Mouse (Mus musculus) G1E (cell line): Measurements from ENCODE around the gene Lpin2. TPM values are rescaled to one million over a fixed set of nuclear protein-coding genes. Genes with fewer than 3 reads are reported as not detected.

ENCODE experiments used
- ATAC-seq: 2 replicates; pipeline ENCODE4 v1.8.0; 2016; ENCODE audit warnings: mild to moderate bottlenecking; ENCODE audit not compliant: insufficient number of reproducible peaks, poor library complexity, low FRiP score, severe bottlenecking; ENCODE audit errors: extremely low read depth
- DNase-seq: peaks from one replicate; pipeline ENCODE4 v3.0.0; 2012; ENCODE audit warnings: low spot score
- H3K27me3 ChIP-seq: 2 replicates; pipeline ENCODE4 v1.6.1; 2012; ENCODE audit warnings: mild to moderate bottlenecking, low read length, inconsistent platforms; ENCODE audit not compliant: insufficient read depth
- H3K36me3 ChIP-seq: replicated peaks from 2 replicates; pipeline ENCODE3; 2012; ENCODE audit warnings: mild to moderate bottlenecking, inconsistent platforms
- H3K4me1 ChIP-seq: 2 replicates; pipeline ENCODE4 v1.6.1; 2012; ENCODE audit warnings: low read depth, low read length, inconsistent platforms, mixed read lengths; ENCODE audit not compliant: insufficient read depth
- H3K4me3 ChIP-seq: 2 replicates; pipeline ENCODE4 v1.5.1; 2012; ENCODE audit warnings: low read depth, mild to moderate bottlenecking, inconsistent platforms, low read length, moderate library complexity, mixed read lengths
- H3K9me3 ChIP-seq: replicated peaks from 2 replicates; pipeline ENCODE4 v1.6.1; 2012; ENCODE audit warnings: inconsistent platforms
- CTCF ChIP-seq: IDR thresholded peaks from 2 replicates; pipeline ENCODE4 v1.5.1; 2012; ENCODE audit warnings: low read depth, low read length, inconsistent platforms, mixed read lengths
- GATA1 ChIP-seq: IDR thresholded peaks from 2 replicates; pipeline ENCODE4 v1.6.1; 2012; ENCODE audit warnings: borderline replicate concordance, low read length, inconsistent platforms, mixed read lengths
- GATA2 ChIP-seq: IDR thresholded peaks from 2 replicates; pipeline ENCODE4 v1.6.1; 2012; ENCODE audit warnings: low read depth, low read length, inconsistent platforms, borderline replicate concordance
- POLR2AphosphoS5 ChIP-seq: IDR thresholded peaks from 2 replicates; pipeline ENCODE4 v1.6.1; 2012; ENCODE audit warnings: low read depth, low read length, inconsistent platforms; ENCODE audit not compliant: insufficient replicate concordance
- TAL1 ChIP-seq: conservative IDR thresholded peaks from 2 replicates; pipeline ENCODE4 v1.6.1; 2012; ENCODE audit warnings: low read depth, low read length, inconsistent platforms, mixed read lengths
- polyA plus RNA-seq: library from polyadenylated mRNA; stranded (reverse); fragments of >175 nt; gene quantifications from 2 replicates; pipeline ENCODE4 v1.2.3, GENCODE M21; 2012
- total RNA-seq, 2 experiments: library from RNA; stranded (forward) in 1 of 2; stranded (reverse) in 1 of 2; fragments of 200-1000 nt in 1 of 2; fragments of >200 nt in 1 of 2; fragmentation: Nextera tagmentation in 1 of 2; gene quantifications; 2 replicates each; pipeline ENCODE4 v1.2.3; 2014 to 2017

Gene Lpin2
- total and polyA plus RNA-seq, 3 experiments, result 44.3 to 169 (median 155) TPM

DNA sequence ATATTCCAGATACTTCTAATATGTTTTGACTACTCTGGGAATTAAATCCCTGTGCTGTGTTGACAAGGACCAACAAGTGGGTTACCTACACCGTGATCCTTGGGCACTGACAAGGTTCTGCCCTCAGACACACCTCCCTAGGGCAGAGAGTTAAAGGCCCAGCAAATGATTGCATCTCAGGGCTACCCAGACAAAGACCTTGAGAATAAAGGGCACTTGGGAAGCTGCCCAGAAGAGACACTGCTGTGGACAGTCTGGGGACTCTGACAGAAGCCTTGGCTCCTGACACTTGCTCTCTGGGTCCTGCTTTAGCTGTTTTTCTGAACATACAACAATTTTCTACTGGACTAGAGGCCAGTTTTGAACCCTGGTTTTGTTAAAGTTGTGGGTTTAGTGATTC is 27.1 kb upstream of the Lpin2 start:
- Histone ChIP-seq H3K4me1 (peaks cover 18% of the 10 kb centered on the region), H3K4me3 (no peak overlapping the region), H3K36me3 (no peaks in the 10 kb centered on the region), H3K27me3 (no peaks in the 10 kb centered on the region), H3K9me3 (no peaks in the 10 kb centered on the region)
- no peak for TF ChIP-seq TAL1
- TF ChIP-seq CTCF, result no peak
- no peak for TF ChIP-seq POLR2AphosphoS5
- TF ChIP-seq GATA1, result no peak
- no peak for TF ChIP-seq GATA2
- ATAC-seq (no peak), DNase-seq (no peak)

- Histone ChIP-seq H3K36me3 (no peaks in the 10 kb centered on the region), H3K27me3 (no peaks in the 10 kb centered on the region), H3K9me3 (no peaks in the 10 kb centered on the region), H3K4me3 (no peak overlapping the region), H3K4me1 (peaks cover 30% of the 10 kb centered on the region)
- ATAC-seq (no peak), DNase-seq (no peak)
- TF ChIP-seq TAL1 (no peak), GATA1 (no peak), POLR2AphosphoS5 (no peak), GATA2 (no peak), CTCF (no peak)
These were observed 23.2 kb upstream of the Lpin2 start for GRCm38 (mm10) chr17:71159152-71159567.

- Histone ChIP-seq H3K36me3 (no peaks in the 10 kb centered on the region), H3K9me3 (no peaks in the 10 kb centered on the region), H3K4me1 (peaks cover 30% of the 10 kb centered on the region), H3K27me3 (no peaks in the 10 kb centered on the region), H3K4me3 (no peak overlapping the region)
- no peak for DNase-seq
- no peak for TF ChIP-seq CTCF
- TF ChIP-seq TAL1, result no peak
- no peak for TF ChIP-seq POLR2AphosphoS5
- no peak for TF ChIP-seq GATA2
- no peak for ATAC-seq
These were observed 22.6 kb upstream of the Lpin2 start for GRCm38 (mm10) chr17:71159720-71160119.

- H3K27me3 ChIP-seq, result no peaks in the 10 kb centered on the region
- no peak for ATAC-seq
These were observed 21.9 kb upstream of the Lpin2 start for GRCm38 (mm10) chr17:71160244-71160995.

DNA sequence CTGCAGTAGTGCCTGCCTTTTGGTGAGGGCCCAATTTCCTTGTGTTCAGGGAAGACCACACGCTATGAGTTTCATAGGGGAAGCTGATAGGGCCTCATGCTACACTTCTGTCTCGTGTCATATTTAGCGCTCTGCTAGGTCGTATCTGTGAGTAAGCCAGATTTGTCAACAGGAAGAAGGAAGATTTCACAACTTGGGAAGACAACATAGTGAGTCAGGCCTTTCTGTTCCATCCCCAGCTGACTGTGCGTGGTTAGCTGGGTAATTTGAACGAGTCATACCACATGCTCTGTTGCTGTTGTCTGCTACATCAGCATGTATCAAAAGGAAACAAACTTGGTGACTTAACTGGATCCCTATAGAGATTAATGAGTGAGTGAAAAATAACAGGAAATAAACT is 17.4 kb upstream of the Lpin2 start:
- no peak for ATAC-seq
- Histone ChIP-seq H3K9me3 (no peaks in the 10 kb centered on the region), H3K4me1 (peaks cover 49% of the 10 kb centered on the region), H3K4me3 (no peak overlapping the region), H3K36me3 (no peaks in the 10 kb centered on the region), H3K27me3 (no peaks in the 10 kb centered on the region)
- TF ChIP-seq CTCF (no peak), GATA1 (no peak), TAL1 (no peak), GATA2 (no peak), POLR2AphosphoS5 (no peak)
- no peak for DNase-seq

More at GRCm38 (mm10) chr17:71160244-71160995, 21.9 kb upstream of the Lpin2 start:
- Histone ChIP-seq H3K9me3 (no peaks in the 10 kb centered on the region), H3K4me3 (no peak overlapping the region), H3K4me1 (peaks cover 34% of the 10 kb centered on the region), H3K36me3 (no peaks in the 10 kb centered on the region)
- no peak for TF ChIP-seq POLR2AphosphoS5
- TF ChIP-seq TAL1, result no peak
- no peak for TF ChIP-seq GATA2
- TF ChIP-seq CTCF, result no peak
- no peak for TF ChIP-seq GATA1
- DNase-seq, result no peak

- Histone ChIP-seq H3K4me1 (peaks cover 51% of the 10 kb centered on the region), H3K36me3 (no peaks in the 10 kb centered on the region), H3K27me3 (no peaks in the 10 kb centered on the region), H3K4me3 (no peak overlapping the region), H3K9me3 (no peaks in the 10 kb centered on the region)
- ATAC-seq (no peak), DNase-seq (no peak)
- no peak for TF ChIP-seq POLR2AphosphoS5
These were observed 14.1 kb upstream of the Lpin2 start for GRCm38 (mm10) chr17:71168205-71168815.
